Mouse (Mus musculus) B cell, adult 62 days (primary cell): Measurements from ENCODE around the gene Cnp. TPM values are rescaled to one million over a fixed set of nuclear protein-coding genes. Genes with fewer than 3 reads are reported as not detected.

ENCODE experiments used
- total RNA-seq: library from RNA; stranded (reverse); gene quantifications from 4 replicates; pipeline ENCODE4 v1.2.4, GENCODE M21; 2023

Gene Cnp
- total RNA-seq = 146 to 163 TPM (median 154 TPM) in 4 replicates

DNA sequence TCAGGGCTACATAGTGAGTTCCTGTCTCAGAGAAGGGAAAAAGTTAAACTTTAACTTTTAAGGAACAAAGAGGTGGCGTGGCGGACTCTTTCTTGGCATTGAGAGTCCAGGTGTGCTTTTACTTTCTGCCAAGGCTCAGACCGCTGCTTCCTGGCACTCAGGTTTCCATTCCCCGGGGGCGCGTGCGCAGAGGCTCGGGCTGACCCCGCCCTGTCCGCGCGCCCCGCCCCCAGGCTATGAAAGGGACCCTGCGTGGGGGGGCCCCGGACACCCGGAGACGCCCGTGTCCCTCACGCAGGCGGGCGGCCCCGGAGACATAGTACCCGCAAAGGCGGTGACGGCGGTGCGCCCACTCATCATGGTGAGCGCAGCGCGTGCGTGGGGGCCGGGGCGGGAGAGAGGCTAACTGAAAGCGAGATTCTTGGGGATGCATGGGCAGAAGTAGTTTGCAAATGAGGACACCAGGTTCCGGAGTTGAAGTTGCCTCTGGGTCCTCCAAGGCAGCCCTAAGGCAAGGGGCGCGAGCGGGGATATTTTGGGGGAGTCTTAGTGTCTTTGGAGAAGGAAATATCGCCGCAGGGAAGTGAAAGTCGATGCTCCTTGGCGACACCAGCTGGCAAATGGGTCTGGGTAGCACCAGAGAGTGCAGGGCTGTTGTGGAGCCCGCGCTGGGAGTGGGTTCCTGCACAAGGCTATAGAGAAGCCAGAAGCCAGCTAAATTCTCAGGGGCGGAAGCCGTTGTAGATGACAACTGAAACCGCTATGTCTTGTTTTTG lies at the start of gene Cnp:
Cnp (plus strand) TSS at position 197 of the 776 bp plus-strand sequence.

DNA sequence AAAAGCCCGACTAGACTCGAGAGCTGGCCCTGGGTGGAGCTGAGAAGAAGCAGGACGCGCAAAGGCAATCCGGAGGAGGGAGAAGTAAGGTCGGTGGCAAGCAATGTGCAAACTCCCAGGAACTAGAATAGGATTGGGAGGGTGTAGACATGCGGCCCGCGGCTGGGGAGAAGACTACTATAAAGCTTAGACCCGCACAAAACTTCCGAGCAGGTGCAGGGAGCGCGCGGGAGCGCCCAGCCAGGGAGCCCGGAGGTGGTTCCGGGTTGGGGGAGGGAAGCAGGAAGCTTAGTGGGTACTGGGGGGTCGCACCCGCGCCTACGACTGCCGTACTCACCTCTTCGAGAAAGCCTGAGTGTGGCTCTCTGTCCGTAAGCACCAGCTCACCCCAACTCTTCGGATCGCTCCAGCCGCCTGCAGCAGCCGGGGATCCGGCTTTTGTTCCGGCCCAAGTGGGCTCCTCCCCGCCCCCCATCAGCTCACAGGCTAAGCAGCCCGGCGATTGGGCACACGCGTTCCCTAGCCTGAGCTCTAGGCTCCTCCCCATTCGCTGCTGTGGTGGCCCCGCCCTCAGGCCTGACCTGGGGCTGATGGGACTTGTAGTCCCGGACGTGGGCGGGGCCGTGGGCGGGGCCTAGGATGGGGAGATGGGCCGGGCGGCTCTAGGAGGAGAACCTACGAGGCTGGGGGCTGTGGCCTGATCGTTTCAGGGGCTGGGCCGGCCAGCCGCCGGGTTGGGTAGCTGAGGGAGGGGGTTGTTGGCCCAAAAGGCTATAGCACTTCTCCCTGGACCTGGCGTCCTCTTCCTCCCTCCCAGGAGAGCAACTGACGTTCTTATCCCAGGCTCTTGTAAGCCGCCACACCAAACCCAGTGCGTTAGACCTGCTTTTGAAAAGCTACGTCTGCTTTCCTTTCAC lies 47.0 kb upstream of the Cnp start, which contains the start of gene Acly:
Acly (minus strand) TSS at position 543 of the 917 bp plus-strand sequence.

GRCm38 (mm10) chr11:100544832-100545745 lies 29.6 kb upstream of the Cnp start, which contains the start of gene Ttc25:
Gene Ttc25 (plus strand): TSS chr11:100545607.

DNA sequence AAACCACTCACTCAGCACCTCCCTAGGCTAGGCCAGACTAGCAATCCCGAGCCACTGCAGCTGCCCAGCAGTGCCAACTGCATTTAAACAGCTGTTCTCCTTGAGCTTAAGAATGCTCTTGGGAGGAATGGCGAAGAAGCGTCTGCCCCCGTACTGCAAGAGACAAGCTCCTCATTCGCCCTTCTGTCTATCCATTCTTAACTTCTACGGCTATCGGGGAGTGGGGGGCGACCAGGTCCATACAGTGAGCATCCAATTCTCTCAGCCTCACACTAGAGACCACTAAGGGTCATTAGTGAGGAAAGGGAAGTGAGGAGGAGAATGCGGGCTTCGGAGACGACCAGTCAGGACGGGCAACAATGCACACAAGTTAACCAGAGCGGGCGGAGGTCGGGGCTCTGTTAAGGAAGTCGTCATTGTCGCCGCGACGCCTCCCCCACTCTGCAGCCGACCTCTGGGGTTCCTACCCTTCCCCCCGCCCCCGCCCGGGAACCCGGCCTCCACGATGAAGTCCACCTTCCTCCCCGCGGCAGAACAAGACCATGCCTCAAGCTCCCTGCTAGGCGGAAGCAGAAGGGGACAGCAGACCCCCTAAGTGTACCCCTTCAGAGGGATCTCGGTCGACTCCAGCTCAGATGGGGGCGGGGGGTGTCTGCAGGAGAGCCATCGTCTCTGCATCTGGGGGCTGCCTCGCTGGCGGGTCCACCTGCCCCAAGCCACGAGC lies 44.2 kb downstream of the Cnp start, which contains the start of gene Nkiras2:
Nkiras2 (plus strand) TSS at position 484 of the 724 bp plus-strand sequence.

DNA sequence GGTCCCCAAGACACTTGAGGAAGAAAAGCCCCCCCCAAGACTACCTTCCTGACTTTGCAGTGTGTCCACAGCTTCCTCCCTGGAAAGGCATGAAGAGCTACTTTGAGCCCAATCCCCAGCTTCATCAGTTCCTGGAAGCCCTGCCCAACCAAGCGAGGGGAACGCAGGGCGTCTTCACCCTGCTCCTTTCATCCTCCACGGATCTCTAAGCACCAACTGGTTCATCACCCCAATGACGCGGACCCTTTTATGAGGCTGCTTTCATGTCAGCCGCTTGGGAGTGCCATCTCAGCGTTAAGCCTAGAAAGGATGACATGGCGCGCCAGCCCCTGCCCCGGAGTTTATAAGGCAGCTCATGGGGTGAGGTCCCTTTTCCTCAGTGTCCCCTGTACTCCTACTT lies 45.3 kb downstream of the Cnp start, which contains the start of gene Dnajc7:
Dnajc7 (minus strand) TSS at position 187 of the 400 bp plus-strand sequence.

Other genes starting within 250 kb of the Cnp start
- not detected in 4 replicates for gene Gast, start 240.5 kb upstream of the Cnp start, total RNA-seq
- gene Hap1, start 218.8 kb upstream of the Cnp start, total RNA-seq = 2.0 to 2.6 TPM (median 2.2 TPM) in 4 replicates
- 16.0 to 25.3 TPM (median 21.5 TPM) in 4 replicates for gene Jup, start 177.1 kb upstream of the Cnp start, total RNA-seq
- gene P3h4, start 160.1 kb upstream of the Cnp start, total RNA-seq = not detected in 4 replicates
- not detected in 4 replicates for gene Fkbp10, start 159.2 kb upstream of the Cnp start, total RNA-seq
- 53.2 to 65.6 TPM (median 58.2 TPM) in 4 replicates for gene Nt5c3b, start 133.1 kb upstream of the Cnp start, total RNA-seq
- 1.5 to 2.8 TPM (median 2.3 TPM) in 4 replicates for gene Klhl10, start 133.0 kb upstream of the Cnp start, total RNA-seq
- gene Klhl11, start 102.2 kb upstream of the Cnp start, total RNA-seq = 20.2 to 23.6 TPM (median 21.0 TPM) in 4 replicates
- 153 to 164 TPM (median 163 TPM) in 4 replicates for gene Acly, start 46.9 kb upstream of the Cnp start, total RNA-seq
- 0.39 to 1.3 TPM (median 0.70 TPM) in 4 replicates for gene Ttc25, start 29.3 kb upstream of the Cnp start, total RNA-seq
- gene Nkiras2, start 44.3 kb downstream of the Cnp start, total RNA-seq = 18.9 to 25.1 TPM (median 22.7 TPM) in 4 replicates
- gene Dnajc7, start 45.3 kb downstream of the Cnp start, total RNA-seq = 374 to 427 TPM (median 395 TPM) in 4 replicates
- not detected in 4 replicates for gene Zfp385c, start 117.6 kb downstream of the Cnp start, total RNA-seq
- 14.2 to 20.9 TPM (median 18.3 TPM) in 4 replicates for gene Dhx58, start 129.4 kb downstream of the Cnp start, total RNA-seq
- gene Kat2a, start 137.6 kb downstream of the Cnp start, total RNA-seq = 36.7 to 39.7 TPM (median 38.7 TPM) in 4 replicates
- not detected in 4 replicates for gene Hspb9, start 138.9 kb downstream of the Cnp start, total RNA-seq
- gene Rab5c, start 163.3 kb downstream of the Cnp start, total RNA-seq = 123 to 134 TPM (median 127 TPM) in 4 replicates
- gene Kcnh4, start 185.0 kb downstream of the Cnp start, total RNA-seq = 8.1 to 10.4 TPM (median 9.4 TPM) in 4 replicates
- not detected in 4 replicates for gene Hcrt, start 188.0 kb downstream of the Cnp start, total RNA-seq
- 21.1 to 24.9 TPM (median 23.1 TPM) in 4 replicates for gene Ghdc, start 196.1 kb downstream of the Cnp start, total RNA-seq